Mouse (Mus musculus) hindbrain, embryonic 12.5 days (tissue): Measurements from ENCODE around the gene Zscan10. TPM values are rescaled to one million over a fixed set of nuclear protein-coding genes. Genes with fewer than 3 reads are reported as not detected.

Experiments used
- ATAC-seq: fragments of 200-750 bp; cut with Nextera tagmentation; 2 replicates; pipeline ENCODE4 v1.8.0; 2017; ENCODE audit warnings: moderate TSS enrichment; ENCODE audit not compliant: low FRiP score
- H3K27ac ChIP-seq: fragments of 300-500 bp; sonication (generic); 2 replicates; pipeline ENCODE4 v1.5.1; 2016; ENCODE audit warnings: mild to moderate bottlenecking
- H3K27me3 ChIP-seq: fragments of 300-500 bp; sonication (generic); 2 replicates; pipeline ENCODE4 v1.6.1; 2016; ENCODE audit warnings: mild to moderate bottlenecking
- H3K36me3 ChIP-seq: fragments of 300-500 bp; sonication (generic); 2 replicates; pipeline ENCODE4 v1.6.1; 2016; ENCODE audit warnings: mild to moderate bottlenecking
- H3K4me1 ChIP-seq: fragments of 300-500 bp; sonication (generic); 2 replicates; pipeline ENCODE4 v1.6.1; 2016
- H3K4me2 ChIP-seq: fragments of 300-500 bp; sonication (generic); replicated peaks from 2 replicates; pipeline ENCODE4 v1.6.1; 2016; ENCODE audit warnings: mild to moderate bottlenecking
- H3K4me3 ChIP-seq: fragments of 300-500 bp; sonication (generic); 2 replicates; pipeline ENCODE4 v1.5.1; 2016; ENCODE audit warnings: mild to moderate bottlenecking
- H3K9ac ChIP-seq: fragments of 300-500 bp; sonication (generic); 2 replicates; pipeline ENCODE4 v1.6.1; 2016; ENCODE audit warnings: mild to moderate bottlenecking, moderate library complexity
- H3K9me3 ChIP-seq: fragments of 300-500 bp; sonication (generic); replicated peaks from 2 replicates; pipeline ENCODE4 v1.6.1; 2016; ENCODE audit warnings: mild to moderate bottlenecking
- WGBS: fragments of 180-500 bp; shearing (Covaris S2); methylation state at CpG from one replicate; pipeline ENCODE4 v1.1.7; 2016; 5-methylcytosine and 5-hydroxymethylcytosine counted together
- polyA plus RNA-seq: library from polyadenylated mRNA; unstranded; fragments of >200 nt; fragmentation: Nextera tagmentation; extraction: Ambion mirVana; gene quantifications from 2 replicates; pipeline ENCODE4 v1.2.1, GENCODE M21; 2016

Gene Zscan10
- polyA plus RNA-seq, result 0.46 and 0.93 TPM in 2 replicates

DNA sequence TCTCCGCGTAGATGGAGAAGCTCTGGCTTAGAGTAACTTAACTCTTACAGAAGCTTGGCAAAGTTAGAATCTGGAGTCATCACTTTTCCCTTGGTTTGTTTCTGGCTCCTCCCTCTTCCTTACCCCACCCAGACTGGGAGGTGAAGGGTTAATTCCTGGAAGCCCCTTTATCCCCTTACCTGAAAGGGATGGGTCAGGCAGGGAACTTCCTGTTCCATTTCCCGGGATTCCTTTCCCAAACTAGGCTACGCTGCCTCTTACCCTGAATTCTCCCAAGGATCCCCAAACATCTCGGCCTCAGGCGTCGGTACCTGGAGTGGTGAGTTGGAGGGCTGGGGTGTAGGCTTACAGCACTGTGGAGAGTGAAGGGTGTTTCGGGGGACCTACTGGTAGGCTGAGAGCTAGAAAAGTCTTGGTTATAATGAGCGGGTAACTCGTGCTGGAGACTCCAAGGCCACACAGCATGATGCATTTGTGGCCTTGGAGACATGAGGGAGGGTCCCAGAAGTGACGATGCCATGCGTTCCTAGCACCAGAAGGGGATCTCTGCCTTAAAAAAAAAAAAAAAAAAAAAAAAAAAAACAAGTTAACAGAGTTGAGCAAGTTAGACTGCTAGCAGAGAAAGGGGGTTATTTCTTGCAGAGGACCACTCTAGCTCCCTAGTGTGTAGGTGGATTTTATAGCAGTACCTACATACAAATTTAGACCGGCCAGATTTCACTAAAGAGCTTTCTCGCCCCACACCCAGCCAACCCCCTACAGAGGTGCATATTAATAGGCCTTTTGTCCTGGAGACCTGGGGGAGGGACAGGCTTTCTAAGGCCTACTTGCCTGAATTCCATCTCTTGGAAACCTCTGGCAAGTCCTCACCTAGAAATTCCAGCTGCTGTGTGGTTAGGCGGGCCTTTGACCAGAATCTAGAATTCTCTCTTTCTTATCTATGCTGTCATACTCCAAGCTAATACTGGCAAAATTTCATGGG lies at the start of gene Zscan10:
Gene Zscan10, plus strand, starts transcription at position 216 of the 982 bp plus-strand sequence.
- Histone ChIP-seq H3K9ac (no peak within 1 kb of the TSS; the same call in 1 of the 2 replicates), H3K27ac (no peak within 1 kb of the TSS), H3K36me3 (no peaks in the 10 kb centered on the region), H3K4me2 (peak within 1 kb of the TSS; percentile 63), H3K4me3 (no peak within 1 kb of the TSS), H3K4me1 (peaks cover 13% of the 10 kb centered on the region; the same call in 1 of the 2 replicates), H3K9me3 (no peaks in the 10 kb centered on the region), H3K27me3 (no peaks in the 10 kb centered on the region)
- WGBS, result 28% methylated on average over 15 of the region's 15 CpGs
- ATAC-seq, result no peak

DNA sequence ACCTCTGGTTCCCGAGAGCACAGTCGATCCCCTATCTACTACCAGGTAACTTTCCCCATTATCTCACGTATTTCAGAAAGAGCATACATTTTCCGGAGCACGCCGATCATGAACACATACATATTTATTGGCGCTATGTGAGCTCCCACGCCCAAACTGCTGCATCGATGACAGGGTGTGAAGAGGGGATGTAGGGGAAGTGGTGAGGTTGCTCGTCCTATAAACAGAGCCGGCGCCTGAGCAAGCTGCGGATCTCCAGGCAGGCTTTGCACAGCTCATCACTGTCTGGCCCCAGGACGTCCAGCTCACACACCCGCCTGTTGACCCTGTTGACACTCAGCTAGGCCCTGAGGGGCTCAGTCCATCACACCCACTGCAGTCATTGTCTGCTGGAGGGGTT lies 49.8 kb upstream of the Zscan10 start:
- peaks cover 7% of the 10 kb centered on the region for H3K4me1 ChIP-seq
- peak overlapping the region; percentile 52 for H3K9ac ChIP-seq
- no peaks in the 10 kb centered on the region for H3K9me3 ChIP-seq
- peak overlapping the region; percentile 51 for H3K4me3 ChIP-seq
- peak overlapping the region; percentile 41 for H3K27ac ChIP-seq
- peak; percentile 30 for ATAC-seq
- peaks cover 14% of the 10 kb centered on the region for H3K36me3 ChIP-seq
- H3K4me2 ChIP-seq, result peak overlapping the region; percentile 72
- 0% methylated on average over 15 of the region's 15 CpGs for WGBS
- H3K27me3 ChIP-seq, result no peaks in the 10 kb centered on the region

DNA sequence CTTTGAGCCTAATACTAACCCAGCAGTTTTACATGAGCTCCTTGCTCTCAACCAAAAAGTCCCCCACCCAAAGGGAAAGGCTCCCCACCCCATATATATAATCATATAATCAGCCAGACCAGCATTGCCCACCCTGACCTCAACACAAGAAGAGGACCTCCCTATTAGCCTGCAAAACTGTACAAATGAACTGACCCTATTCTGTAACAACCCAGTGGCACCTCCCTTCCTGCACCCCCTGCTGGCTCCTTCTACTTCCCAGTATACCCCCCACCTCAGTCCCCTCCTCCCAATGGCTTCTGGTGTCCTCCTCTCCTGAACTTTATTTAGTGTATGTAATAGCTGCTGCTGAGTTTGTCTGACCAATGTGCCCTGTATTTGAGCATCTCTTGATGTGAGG lies 49.2 kb upstream of the Zscan10 start:
- peak overlapping the region; percentile 52 for H3K9ac ChIP-seq
- peak overlapping the region; percentile 51 for H3K4me3 ChIP-seq
- H3K9me3 ChIP-seq, result no peaks in the 10 kb centered on the region
- H3K4me2 ChIP-seq, result peak overlapping the region; percentile 72
- peaks cover 20% of the 10 kb centered on the region for H3K36me3 ChIP-seq
- H3K27me3 ChIP-seq, result no peaks in the 10 kb centered on the region
- no peak for ATAC-seq
- H3K27ac ChIP-seq, result no peak overlapping the region
- peaks cover 7% of the 10 kb centered on the region for H3K4me1 ChIP-seq

DNA sequence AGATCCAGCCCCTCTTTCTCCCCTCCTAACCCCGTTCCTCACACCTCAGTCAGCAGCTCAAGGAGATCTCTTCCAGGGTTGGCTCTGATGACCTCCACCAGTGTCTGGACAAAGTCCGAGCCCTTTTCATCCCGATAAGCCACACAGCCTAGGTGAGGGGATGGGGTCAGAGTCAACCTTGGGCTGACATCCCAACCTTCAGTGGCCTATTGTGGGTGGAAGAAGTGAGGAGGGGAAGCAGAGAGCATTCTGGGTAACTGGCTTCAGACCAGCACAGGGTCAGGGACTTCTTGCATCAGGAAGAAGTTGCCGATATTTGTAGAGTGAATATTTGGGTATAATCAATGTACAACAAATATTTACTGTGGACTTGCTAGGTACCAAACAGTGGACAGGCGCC lies 48.7 kb upstream of the Zscan10 start:
- Histone ChIP-seq H3K27ac (no peak overlapping the region), H3K4me3 (no peak overlapping the region), H3K9me3 (no peaks in the 10 kb centered on the region), H3K9ac (no peak overlapping the region), H3K27me3 (no peaks in the 10 kb centered on the region), H3K4me2 (no peak overlapping the region), H3K4me1 (peaks cover 7% of the 10 kb centered on the region), H3K36me3 (peaks cover 25% of the 10 kb centered on the region)
- ATAC-seq, result no peak
- WGBS, result 74% methylated on average over 5 of the region's 5 CpGs

DNA sequence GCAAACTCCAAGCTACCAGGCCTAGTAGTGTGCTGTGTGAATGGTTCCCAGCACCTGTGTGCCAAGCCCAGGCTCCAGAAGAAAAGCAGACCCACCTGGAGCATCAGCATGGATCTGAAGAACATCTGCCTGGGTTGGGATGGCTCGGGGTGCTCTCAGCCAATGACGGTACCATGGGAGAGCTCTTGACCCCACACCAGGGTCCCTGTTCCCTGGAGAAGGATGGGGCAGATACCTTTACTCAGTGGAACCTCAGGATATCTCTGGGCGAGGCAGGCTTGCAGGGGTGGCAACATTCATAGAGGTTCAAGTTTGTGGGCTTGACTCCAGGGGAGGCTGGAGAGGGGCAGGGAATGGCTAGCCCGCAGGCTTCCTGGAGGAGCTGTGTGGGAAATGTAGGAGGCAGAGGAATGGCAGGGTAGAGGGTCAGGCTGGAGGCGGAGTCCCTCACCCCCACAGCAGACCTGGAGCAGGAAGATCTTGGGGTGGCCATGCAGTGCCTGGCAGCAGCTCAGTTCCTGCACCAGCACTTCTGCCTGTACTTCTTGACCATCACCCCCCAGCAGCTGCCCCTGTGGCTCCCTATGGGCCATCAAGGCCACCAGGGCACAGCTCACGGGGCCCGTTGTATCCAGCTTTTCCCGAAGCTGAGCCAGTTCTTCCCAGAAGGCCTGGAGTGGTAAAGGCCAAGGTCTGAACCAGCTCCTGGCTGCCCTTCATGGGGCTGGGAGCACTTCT lies 47.6 kb upstream of the Zscan10 start:
- H3K36me3 ChIP-seq, result peaks cover 36% of the 10 kb centered on the region
- ATAC-seq, result no peak
- peaks cover 7% of the 10 kb centered on the region for H3K4me1 ChIP-seq
- H3K4me2 ChIP-seq, result no peak overlapping the region
- H3K4me3 ChIP-seq, result no peak overlapping the region
- WGBS, result 88% methylated on average over 8 of the region's 8 CpGs
- no peak overlapping the region for H3K9ac ChIP-seq
- no peaks in the 10 kb centered on the region for H3K27me3 ChIP-seq
- H3K9me3 ChIP-seq, result no peaks in the 10 kb centered on the region
- no peak overlapping the region for H3K27ac ChIP-seq

DNA sequence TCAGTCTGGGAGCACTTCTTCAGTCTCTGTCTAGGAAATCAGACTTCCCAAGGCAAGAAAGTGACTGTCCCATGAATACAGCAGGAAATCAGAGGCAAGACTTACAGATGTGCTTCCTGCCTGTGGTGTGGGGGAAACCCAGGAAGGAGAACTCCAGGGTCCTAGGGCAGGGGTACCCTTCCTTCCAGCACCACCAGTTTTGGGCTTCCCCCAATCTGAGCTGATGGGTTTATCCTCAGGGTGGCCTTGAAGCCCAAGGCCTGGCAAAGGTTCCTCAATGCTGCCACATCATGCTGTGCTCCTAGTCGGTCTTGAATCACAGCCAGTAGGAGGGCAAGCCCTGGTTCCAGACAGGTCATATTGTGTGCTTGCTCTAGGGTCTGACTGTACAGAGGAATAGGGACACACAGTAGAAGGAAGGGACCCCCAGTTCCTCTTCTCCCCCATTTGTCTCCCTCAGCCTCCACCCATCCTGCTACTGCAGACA lies 47.0 kb upstream of the Zscan10 start:
- Histone ChIP-seq H3K9ac (no peak overlapping the region), H3K4me3 (no peak overlapping the region), H3K4me1 (peaks cover 7% of the 10 kb centered on the region), H3K27ac (no peak overlapping the region), H3K4me2 (no peak overlapping the region), H3K9me3 (no peaks in the 10 kb centered on the region), H3K36me3 (peaks cover 42% of the 10 kb centered on the region), H3K27me3 (no peaks in the 10 kb centered on the region)
- ATAC-seq, result no peak
- 79% methylated on average over 1 of the region's 1 CpGs for WGBS

DNA sequence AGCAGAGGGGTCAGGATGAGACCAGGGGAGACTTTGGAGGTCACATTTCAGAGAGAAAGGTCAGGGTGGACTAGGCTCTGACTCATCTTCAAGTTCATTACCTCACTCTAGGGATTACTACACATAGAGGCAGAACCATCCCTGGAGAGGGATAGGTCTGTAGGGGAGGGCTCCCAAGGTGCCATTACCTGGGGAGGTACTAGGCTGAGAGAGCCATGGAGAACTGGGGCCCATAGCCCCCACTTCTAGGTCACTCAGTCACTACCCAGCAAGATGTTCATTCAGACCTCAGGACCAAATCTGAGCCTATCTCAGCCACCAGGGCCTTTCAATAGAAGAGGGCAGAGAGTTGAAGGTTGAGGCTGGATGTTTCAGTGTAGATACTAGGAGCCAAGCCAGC lies 46.3 kb upstream of the Zscan10 start:
- Histone ChIP-seq H3K4me2 (no peak overlapping the region), H3K9me3 (no peaks in the 10 kb centered on the region), H3K27ac (no peak overlapping the region), H3K4me1 (peaks cover 7% of the 10 kb centered on the region), H3K27me3 (no peaks in the 10 kb centered on the region), H3K4me3 (no peak overlapping the region), H3K9ac (no peak overlapping the region; the same call in 1 of the 2 replicates), H3K36me3 (peaks cover 49% of the 10 kb centered on the region)
- ATAC-seq, result no peak

DNA sequence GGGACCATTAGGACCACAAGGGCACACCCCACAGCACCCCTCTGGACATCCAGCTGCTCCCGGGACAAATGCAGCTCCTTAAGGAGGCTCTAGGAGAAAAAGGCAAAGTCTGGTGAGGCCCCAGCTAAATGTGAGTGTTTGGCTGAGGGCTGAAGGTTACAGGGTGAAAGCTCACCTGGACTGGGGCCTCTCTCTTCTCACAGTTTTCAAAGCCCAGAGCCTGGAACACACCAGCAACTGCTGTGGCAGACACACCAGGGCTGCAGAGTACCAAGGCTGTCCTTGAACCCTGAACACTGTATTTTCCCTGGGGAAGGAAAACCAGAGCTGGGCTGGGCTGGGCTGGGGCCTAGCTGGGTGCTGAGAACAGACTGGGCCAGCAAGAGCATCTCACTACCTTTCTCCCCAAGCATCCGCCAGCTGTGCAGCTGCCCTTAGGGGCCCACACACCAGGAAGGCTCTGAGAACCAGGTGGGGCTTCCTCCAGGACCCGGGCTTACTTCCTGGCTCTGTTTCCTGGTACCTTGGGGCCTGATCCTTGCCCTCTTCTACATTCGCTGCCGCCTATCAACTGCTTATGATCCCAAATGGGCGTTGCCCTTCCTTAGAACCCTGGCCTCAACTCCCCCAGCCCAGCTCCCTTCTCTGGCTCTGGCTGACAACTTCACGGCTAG lies 45.3 kb upstream of the Zscan10 start:
- no peak for ATAC-seq
- Histone ChIP-seq H3K4me2 (no peak overlapping the region), H3K4me3 (no peak overlapping the region), H3K27ac (no peak overlapping the region), H3K9ac (no peak overlapping the region), H3K4me1 (peaks cover 7% of the 10 kb centered on the region), H3K9me3 (no peaks in the 10 kb centered on the region), H3K27me3 (no peaks in the 10 kb centered on the region), H3K36me3 (peaks cover 57% of the 10 kb centered on the region)
- 84% methylated on average over 7 of the region's 7 CpGs for WGBS

DNA sequence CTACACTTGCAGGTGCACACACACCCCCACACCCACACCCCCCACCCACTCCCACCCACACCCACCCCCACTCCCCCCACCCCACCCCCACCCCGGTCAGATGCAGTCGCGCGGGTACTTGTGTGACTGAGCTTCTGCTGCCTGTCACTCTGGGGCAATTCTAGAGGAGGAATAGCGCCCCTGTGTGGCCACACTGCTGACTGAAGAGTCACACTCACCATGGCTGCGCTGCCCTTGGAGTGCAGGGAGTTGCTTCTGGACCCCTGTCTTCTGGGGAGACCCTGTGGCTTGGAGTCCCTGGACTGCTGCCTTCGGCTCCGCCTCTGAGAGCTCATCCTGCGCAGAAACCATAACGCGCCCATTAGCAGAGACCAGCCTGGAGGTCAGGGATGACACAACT lies 40.9 kb upstream of the Zscan10 start:
- WGBS, result 62% methylated on average over 11 of the region's 11 CpGs
- no peak for ATAC-seq
- Histone ChIP-seq H3K9ac (no peak overlapping the region), H3K27ac (no peak overlapping the region), H3K4me1 (peaks cover 8% of the 10 kb centered on the region), H3K4me3 (no peak overlapping the region), H3K9me3 (no peaks in the 10 kb centered on the region), H3K36me3 (peaks cover 63% of the 10 kb centered on the region), H3K4me2 (no peak overlapping the region), H3K27me3 (no peaks in the 10 kb centered on the region)

DNA sequence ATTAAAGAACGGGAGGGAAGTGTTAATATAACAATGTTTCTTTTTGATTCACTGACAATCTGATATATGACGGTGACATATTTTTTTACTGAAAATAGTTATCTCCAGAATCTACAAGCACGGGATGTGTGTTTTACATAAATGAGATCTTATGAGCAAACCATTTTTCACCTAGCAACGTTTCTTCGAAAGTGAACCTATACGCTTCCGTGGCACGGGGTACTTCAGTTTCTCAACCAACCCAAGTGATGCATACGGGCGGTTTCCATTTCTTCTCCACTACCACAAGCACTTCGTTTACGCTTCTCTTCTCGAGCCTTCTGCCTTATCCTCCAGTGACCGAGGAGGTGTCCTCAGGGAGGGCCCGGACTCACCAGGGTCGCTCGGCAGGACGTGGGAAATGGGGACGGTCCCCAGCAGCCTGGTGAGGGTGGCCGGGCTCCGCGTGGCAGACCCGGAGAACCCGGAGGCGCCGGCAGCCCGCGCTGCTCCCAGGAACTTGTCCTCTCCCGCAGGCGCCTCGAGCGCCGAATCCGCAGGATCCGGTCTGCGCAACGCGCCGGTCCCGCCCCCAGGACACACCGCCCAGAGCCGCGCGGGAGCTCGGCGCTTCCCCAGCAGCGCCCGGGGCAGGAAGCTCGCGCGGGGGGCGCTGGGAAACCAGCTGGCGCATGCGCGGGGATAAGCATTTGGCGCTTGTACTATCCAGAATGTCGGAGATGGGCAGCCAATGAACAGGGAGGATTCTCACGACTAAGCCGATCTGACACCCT lies 36.9 kb upstream of the Zscan10 start, which contains the start of gene Zfp213:
Gene Zfp213, minus strand, starts transcription at position 644 of the 773 bp plus-strand sequence.
- ATAC-seq, result peak; percentile 97
- H3K4me3 ChIP-seq, result peak within 1 kb of the TSS; percentile 78

DNA sequence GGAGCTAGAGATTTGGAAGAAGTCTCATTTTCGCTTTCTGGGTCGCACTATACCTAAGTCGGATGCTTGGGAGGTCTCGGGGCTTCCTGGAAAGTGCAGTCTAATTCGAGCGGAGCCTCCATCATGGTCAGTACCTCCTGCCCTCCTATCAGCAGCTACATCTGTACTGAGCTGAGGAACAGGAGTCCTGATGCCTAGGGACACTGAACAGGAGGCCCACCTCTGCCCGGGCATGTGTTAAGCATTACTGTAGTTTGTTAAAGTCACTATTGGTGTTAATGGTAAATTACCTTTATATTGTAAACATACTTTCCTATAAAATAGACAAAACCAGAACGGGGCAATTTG lies 36.3 kb upstream of the Zscan10 start:
- peaks cover 17% of the 10 kb centered on the region for H3K36me3 ChIP-seq
- peaks cover 13% of the 10 kb centered on the region for H3K4me1 ChIP-seq
- peak overlapping the region; percentile 94 for H3K9ac ChIP-seq
- 2% methylated on average over 8 of the region's 8 CpGs for WGBS
- peak overlapping the region; percentile 78 for H3K4me3 ChIP-seq
- H3K27ac ChIP-seq, result peak overlapping the region; percentile 94
- H3K27me3 ChIP-seq, result no peaks in the 10 kb centered on the region
- ATAC-seq, result peak; percentile 87
- no peaks in the 10 kb centered on the region for H3K9me3 ChIP-seq
- peak overlapping the region; percentile 78 for H3K4me2 ChIP-seq

More for the DNA sequence above, 36.9 kb upstream of the Zscan10 start, which contains the start of gene Zfp213:
- no peaks in the 10 kb centered on the region for H3K27me3 ChIP-seq
- H3K9me3 ChIP-seq, result no peaks in the 10 kb centered on the region
- peak within 1 kb of the TSS; percentile 78 for H3K4me2 ChIP-seq
- 2% methylated on average over 58 of the region's 59 CpGs for WGBS
- peak within 1 kb of the TSS; percentile 94 for H3K27ac ChIP-seq
- H3K9ac ChIP-seq, result peak within 1 kb of the TSS; percentile 94
- peaks cover 23% of the 10 kb centered on the region for H3K36me3 ChIP-seq
- H3K4me1 ChIP-seq, result peaks cover 13% of the 10 kb centered on the region
